Mouse (Mus musculus) bone marrow, adult 2 months (tissue): ENCODE measurements around the gene Mical3.

ENCODE experiments used
- CTCF ChIP-seq: fragments of 200-500 bp; IDR thresholded peaks from 2 replicates; pipeline ENCODE4 v1.5.1; 2011; ENCODE audit warnings: low read length, control low read depth; ENCODE audit not compliant: control insufficient read depth, insufficient read depth
- POLR2A ChIP-seq: fragments of 200-500 bp; IDR thresholded peaks from 2 replicates; pipeline ENCODE4 v1.6.1; 2011; ENCODE audit warnings: low read depth, mild to moderate bottlenecking, control low read depth, low read length, borderline replicate concordance; ENCODE audit not compliant: control insufficient read depth

DNA sequence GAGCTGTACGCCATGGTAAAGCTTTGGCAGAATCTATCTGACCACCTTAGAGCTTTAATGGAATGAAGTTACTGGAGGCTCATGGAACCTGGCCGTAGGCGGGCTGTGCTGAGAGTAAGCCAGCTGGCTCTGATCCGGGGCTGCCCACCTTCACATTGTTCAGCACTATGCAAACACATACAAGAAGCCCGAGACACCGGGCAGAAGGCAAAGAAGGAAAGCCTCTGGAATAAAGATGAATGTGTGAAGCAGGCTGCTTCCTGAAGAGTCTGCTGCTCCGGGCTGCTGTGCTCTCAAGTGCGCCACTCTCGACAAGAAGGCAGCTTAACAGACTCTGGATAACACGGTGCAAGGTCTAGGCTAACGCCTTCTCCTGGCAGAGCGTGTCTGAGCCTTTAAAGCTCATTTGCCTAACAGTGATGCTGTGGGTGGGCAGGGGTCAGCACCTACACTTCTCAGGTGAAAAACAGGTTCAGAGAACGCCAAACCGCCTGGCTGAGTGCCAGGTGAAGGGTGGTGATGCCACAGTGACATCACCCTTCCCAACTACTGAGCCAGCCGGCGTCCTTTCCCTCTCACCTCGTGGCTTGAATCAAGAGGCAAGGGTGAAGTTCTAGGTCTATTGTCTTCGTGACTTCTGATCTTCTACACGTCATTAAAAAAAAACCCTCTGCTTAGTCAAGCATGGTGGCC lies 100.8 kb downstream of the Mical3 start:
- TF ChIP-seq CTCF (no peak), POLR2A (no peak)
